Mouse (Mus musculus) forebrain, embryonic 14.5 days (tissue): ENCODE results near the gene Thpo. TPM values are rescaled to one million over a fixed set of nuclear protein-coding genes. Genes with fewer than 3 reads are reported as not detected.

ENCODE experiments used
- ATAC-seq: fragments of 200-750 bp; cut with Nextera tagmentation; 2 replicates; pipeline ENCODE4 v1.8.0; 2017; ENCODE audit warnings: mild to moderate bottlenecking, moderate library complexity
- DNase-seq: peaks from one replicate; pipeline ENCODE4 v3.0.0-alpha.2; 2015; ENCODE audit warnings: low spot score
- H3K27ac ChIP-seq: fragments of 300-500 bp; sonication (generic); 2 replicates; pipeline ENCODE4 v1.5.1; 2014; ENCODE audit warnings: low read depth, mild to moderate bottlenecking, control low read depth, low read length, moderate library complexity
- H3K27me3 ChIP-seq: fragments of 300-500 bp; sonication (generic); replicated peaks from 2 replicates; pipeline ENCODE4 v1.6.1; 2014; ENCODE audit warnings: low read length, control low read depth, mixed read lengths; ENCODE audit not compliant: control insufficient read depth, insufficient read depth
- H3K36me3 ChIP-seq: fragments of 300-500 bp; sonication (generic); 2 replicates; pipeline ENCODE4 v1.6.1; 2014; ENCODE audit warnings: low read length, control low read depth; ENCODE audit not compliant: control insufficient read depth, insufficient read depth
- H3K4me1 ChIP-seq: fragments of 300-500 bp; sonication (generic); 2 replicates; pipeline ENCODE4 v1.6.1; 2014; ENCODE audit warnings: antibody characterized with exemption, low read length, control low read depth; ENCODE audit not compliant: control insufficient read depth, insufficient read depth
- H3K4me2 ChIP-seq: fragments of 300-500 bp; sonication (generic); 2 replicates; pipeline ENCODE4 v1.6.1; 2014; ENCODE audit warnings: mild to moderate bottlenecking, control low read depth, low read length
- H3K4me3 ChIP-seq: fragments of 300-500 bp; sonication (generic); 2 replicates; pipeline ENCODE4 v1.5.1; 2014; ENCODE audit warnings: low read depth, low read length, control low read depth
- H3K9ac ChIP-seq: fragments of 300-500 bp; sonication (generic); 2 replicates; pipeline ENCODE4 v1.6.1; 2014; ENCODE audit warnings: mild to moderate bottlenecking, low read length, control low read depth, moderate library complexity
- H3K9me3 ChIP-seq: fragments of 300-500 bp; sonication (generic); replicated peaks from 2 replicates; pipeline ENCODE4 v1.6.1; 2016; ENCODE audit warnings: low read length, control low read depth, mixed read lengths; ENCODE audit not compliant: control insufficient read depth
- WGBS: fragments of 180-500 bp; shearing (Covaris S2); extraction: QIAGEN DNeasy Blood & Tissue Kit; methylation state at CpG from one replicate; pipeline ENCODE4 v1.1.7; 2014; 5-methylcytosine and 5-hydroxymethylcytosine counted together
- polyA plus RNA-seq: library from polyadenylated mRNA; unstranded; fragments of >200 nt; fragmentation: Nextera tagmentation; extraction: Ambion mirVana; gene quantifications from 2 replicates; pipeline ENCODE4 v1.2.1, GENCODE M21; 2014

The Thpo gene
- polyA plus RNA-seq, 1 experiment from 2014 or later: 0.25 TPM

DNA sequence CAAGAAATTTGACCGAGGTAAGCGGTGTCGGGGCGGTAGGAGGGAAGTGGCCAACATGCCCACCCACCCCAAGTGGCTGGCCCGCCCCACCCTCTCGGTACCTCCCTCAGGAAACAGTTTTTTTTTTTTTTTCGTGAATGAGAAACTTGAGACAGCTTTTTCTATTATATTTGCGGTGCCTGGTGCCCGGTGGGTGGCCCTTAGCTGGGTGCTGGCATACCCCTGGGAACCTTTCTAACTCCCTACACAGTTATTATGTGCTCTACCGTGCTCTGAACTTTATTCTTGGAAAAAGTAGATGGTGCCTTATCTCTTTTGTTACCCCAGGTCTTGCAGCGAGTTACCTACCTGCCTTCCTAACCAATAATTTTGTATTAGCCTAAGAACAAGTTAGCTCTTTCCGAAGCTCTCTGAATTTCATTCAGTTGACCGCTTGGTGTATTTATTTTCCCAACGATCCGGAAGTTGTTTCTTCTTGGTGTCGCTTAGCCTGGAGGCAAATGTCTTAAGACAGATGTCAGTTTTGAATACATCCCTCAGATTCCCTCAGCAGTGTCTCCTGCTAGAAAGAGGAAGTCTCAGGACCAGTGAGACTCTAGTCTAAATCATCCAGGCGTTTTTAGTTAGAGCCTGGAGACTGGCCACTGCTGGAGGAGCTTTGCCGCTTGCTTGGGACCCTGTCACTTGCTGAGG lies 16.2 kb downstream of the Thpo start:
- Histone ChIP-seq H3K27ac (peak overlapping the region; percentile 87; the same call in 1 of the 2 replicates), H3K9me3 (no peaks in the 10 kb centered on the region), H3K36me3 (peaks cover 26% of the 10 kb centered on the region), H3K9ac (peak overlapping the region; percentile 81), H3K27me3 (no peaks in the 10 kb centered on the region), H3K4me1 (peaks cover 29% of the 10 kb centered on the region), H3K4me3 (peak overlapping the region; percentile 64), H3K4me2 (peak overlapping the region; percentile 76)
- WGBS: 4% methylated on average over 18 of the region's 18 CpGs
- peak; percentile 2; the same call in 1 of the 2 replicates for ATAC-seq
- no peak for DNase-seq

DNA sequence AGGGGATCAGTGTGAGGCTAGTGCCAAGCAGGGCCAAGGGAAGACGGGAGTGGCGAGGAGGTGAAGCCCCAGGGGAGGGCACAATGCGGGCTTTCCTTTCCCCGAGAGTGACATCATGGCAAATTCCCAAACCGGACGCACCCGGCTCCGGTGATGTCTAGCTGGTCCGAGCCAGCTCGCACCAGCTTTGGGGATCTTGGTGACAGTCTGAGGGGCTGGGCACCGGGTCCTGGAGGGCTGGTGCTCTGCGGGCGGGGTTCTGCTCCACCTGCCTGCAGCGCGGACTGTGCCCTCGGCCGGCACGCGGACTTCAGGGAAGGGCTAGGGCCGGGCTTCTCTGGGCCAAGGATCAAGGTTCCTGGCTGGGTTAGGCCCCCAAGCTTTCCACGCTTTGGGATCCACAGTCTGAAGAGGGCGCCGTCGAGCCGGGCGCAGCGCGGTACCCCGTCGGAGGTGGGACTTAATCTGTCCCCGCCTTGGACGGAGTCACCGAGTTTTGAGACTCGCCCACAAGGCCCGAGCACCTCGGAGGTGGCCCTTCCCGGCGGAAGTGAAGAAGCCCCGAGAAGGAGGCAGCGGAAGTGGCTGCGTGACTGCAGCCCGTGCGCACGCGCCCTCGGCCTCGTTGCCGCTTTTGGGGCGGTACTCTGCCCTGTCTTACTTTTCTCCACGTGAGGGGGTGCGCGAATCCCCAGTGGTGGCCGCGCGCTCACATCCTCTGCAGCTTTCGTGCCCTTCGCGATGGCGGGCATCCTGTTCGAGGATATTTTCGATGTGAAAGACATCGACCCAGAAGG lies 16.9 kb downstream of the Thpo start, which contains the start of the genes Polr2h and Clcn2:
Gene Polr2h (plus strand): TSS at position 485 of the 797 bp plus-strand sequence.
Gene Clcn2 (minus strand): TSS at position 566 of the 797 bp plus-strand sequence.
- Histone ChIP-seq H3K4me1 (peaks cover 29% of the 10 kb centered on the region), H3K27ac (peak within 1 kb of the TSS; percentile 87), H3K27me3 (no peaks in the 10 kb centered on the region), H3K4me3 (peak within 1 kb of the TSS; percentile 64), H3K9ac (peak within 1 kb of the TSS; percentile 81), H3K9me3 (no peaks in the 10 kb centered on the region), H3K4me2 (peak within 1 kb of the TSS; percentile 76), H3K36me3 (peaks cover 29% of the 10 kb centered on the region)
- under 1% methylated on average over 62 of the region's 62 CpGs for WGBS
- ATAC-seq: peak; percentile 84
- DNase-seq: peak; percentile 97

DNA sequence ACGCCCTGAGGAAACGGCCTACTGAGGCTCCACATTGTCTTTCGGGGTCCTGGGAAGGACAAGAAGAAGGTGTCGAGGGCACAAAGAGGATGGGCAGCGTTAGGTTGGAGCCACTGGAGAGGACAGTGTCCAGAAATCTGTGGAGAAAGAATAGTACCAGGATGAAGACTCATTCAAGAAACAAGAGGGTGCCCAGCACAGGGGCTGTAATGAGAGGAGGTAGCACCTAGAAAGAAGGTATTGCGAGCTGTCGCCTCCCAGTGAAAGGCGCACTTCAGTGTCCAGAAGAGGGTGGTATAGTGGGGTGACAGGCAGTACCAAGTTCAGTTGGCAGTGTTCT lies 17.5 kb downstream of the Thpo start:
- DNase-seq (no peak), ATAC-seq (peak; percentile 14; the same call in 1 of the 2 replicates)
- peak overlapping the region; percentile 76 for H3K4me2 ChIP-seq
- peaks cover 29% of the 10 kb centered on the region for H3K4me1 ChIP-seq
- H3K9ac ChIP-seq: peak overlapping the region; percentile 81
- peak overlapping the region; percentile 87 for H3K27ac ChIP-seq
- peak overlapping the region; percentile 64 for H3K4me3 ChIP-seq
- H3K27me3 ChIP-seq: no peaks in the 10 kb centered on the region
- under 1% methylated on average over 8 of the region's 8 CpGs for WGBS
- no peaks in the 10 kb centered on the region for H3K9me3 ChIP-seq
- H3K36me3 ChIP-seq: peaks cover 29% of the 10 kb centered on the region

DNA sequence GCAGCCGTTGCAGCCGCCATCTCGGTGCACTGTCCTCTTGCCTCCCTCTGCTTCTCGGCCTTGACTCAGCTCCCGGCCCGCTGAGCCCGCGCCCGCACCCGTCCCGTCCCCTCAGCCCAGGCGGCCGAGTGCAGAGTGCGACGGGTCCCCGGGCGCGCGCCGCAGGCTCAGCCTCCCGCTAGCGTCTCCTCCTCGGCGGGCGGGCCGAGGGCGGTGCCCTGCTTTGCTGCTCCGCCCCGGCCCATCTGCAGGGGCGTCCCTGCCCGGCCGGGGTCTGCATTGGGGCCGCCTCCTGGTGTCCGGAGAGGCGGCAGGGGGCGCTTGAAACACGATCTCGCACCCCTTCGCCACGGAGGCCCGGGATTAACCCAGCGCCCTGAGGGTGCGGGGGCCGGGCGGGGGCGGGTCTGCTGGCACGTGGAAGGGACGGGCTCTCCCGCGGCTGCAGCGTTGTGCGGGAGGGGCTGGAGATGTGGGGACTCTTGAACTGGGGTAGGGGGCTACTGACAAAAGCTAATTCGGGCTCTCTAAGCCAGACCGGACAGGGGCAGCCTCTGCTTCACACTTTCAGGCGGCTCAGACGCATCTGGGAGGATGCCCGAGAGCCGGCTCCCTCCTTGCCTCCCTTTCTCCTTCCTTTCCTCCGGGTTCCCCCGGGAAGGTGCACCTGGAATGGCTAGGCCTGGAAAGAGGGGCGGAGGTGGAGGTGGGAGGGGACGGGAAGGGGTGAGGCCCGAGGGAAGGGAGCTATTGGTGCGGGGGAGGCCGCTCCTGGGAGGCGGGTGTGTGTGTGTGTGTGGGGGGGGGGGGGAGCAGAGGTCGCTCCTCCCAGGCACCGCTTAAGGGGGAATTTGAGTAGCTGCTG lies 18.1 kb downstream of the Thpo start:
- Histone ChIP-seq H3K36me3 (peaks cover 29% of the 10 kb centered on the region), H3K27me3 (no peaks in the 10 kb centered on the region), H3K4me1 (peaks cover 29% of the 10 kb centered on the region), H3K9me3 (no peaks in the 10 kb centered on the region), H3K27ac (peak overlapping the region; percentile 87), H3K9ac (peak overlapping the region; percentile 81), H3K4me2 (peak overlapping the region; percentile 76), H3K4me3 (peak overlapping the region; percentile 64)
- DNase-seq: peak; percentile 89
- under 1% methylated on average over 59 of the region's 68 CpGs for WGBS
- ATAC-seq: peak; percentile 85

DNA sequence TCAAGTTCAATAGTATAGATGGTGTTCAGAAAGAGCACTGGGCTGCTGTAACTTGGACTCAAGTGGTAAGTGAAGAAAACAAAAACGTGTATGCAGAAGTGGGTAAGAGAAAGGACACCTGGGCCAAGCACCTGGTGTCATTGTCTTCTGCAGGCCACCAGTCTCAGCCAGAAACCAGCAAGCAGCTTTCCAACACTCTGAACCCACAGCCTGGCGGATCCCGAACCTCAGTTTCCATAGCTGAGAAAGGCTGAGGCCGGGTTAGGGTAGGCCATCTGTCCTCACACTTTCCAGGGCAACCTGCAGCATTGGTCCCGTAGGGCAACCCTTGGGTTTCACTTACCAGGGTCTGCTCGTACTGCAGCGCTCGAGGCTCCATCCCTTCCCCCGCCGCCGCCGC lies 18.7 kb downstream of the Thpo start:
- Histone ChIP-seq H3K4me2 (peak overlapping the region; percentile 76), H3K36me3 (peaks cover 26% of the 10 kb centered on the region), H3K9me3 (no peaks in the 10 kb centered on the region), H3K27me3 (no peaks in the 10 kb centered on the region), H3K4me1 (peaks cover 29% of the 10 kb centered on the region), H3K4me3 (peak overlapping the region; percentile 64), H3K9ac (peak overlapping the region; percentile 81), H3K27ac (peak overlapping the region; percentile 87)
- ATAC-seq (no peak), DNase-seq (no peak)
- 2% methylated on average over 12 of the region's 12 CpGs for WGBS

DNA sequence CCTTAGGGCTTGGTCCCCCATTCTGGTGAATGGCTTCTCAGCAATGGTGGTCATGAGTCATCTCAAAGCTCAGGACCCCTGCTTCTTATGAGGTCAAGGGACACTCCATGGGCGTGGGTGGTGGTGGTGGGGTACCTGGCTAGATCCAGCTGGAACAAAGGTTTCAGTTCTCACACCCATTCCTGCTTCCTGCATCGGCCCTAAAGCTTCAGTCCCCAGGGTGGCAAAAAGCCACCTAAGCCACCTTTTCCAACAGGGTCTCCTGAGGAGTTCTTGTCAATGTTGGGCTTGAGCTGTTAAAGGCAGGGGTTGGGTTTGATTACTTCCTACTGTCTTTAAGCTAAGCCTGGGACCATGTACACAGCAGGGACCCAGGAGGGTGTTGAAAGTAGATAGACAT lies 19.1 kb downstream of the Thpo start:
- peak overlapping the region; percentile 64 for H3K4me3 ChIP-seq

DNA sequence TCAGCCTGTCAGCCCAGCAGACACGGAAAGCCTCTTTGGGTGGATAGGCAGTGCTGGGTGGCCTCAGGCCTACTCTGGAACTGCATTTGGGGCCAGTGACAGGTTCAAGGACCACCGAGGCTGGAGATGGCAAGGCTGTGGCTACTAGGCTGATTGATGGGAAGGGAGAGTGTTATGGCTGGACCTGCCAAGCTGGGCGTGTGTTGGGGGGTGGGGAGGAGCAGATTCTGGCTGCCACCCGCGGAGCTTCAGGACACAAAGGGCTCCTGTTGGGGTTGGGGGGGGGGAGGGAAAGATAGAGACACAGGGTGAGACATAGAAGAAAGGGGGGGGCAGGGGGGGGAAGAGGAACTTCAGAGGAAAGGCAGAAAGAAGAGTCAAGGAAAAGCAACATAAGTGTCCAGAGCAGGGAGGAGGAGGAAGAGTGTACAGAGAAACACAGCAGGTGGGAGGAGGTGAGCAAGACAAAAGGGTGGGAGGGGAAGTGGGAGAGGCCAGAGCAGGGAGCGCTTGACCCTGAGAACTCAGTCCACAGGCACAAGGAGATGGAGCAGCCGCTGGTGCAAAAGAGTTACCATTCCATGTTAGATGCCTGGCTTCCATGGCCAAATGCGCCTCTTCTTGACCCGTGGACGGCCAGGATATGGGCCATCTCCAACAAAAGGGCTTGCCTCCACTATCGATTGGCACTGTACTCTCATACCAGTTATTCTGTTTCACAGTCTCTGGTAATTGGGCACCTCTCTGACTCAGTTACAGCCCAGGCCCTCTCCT lies 19.8 kb downstream of the Thpo start:
- H3K4me2 ChIP-seq: peak overlapping the region; percentile 76
- peak overlapping the region; percentile 81; the same call in 1 of the 2 replicates for H3K9ac ChIP-seq
- no peak overlapping the region for H3K27ac ChIP-seq
- H3K9me3 ChIP-seq: no peaks in the 10 kb centered on the region
- H3K4me3 ChIP-seq: peak overlapping the region; percentile 64
- no peak for ATAC-seq
- no peak for DNase-seq
- H3K36me3 ChIP-seq: peaks cover 25% of the 10 kb centered on the region
- WGBS: 22% methylated on average over 11 of the region's 11 CpGs
- peaks cover 29% of the 10 kb centered on the region for H3K4me1 ChIP-seq
- no peaks in the 10 kb centered on the region for H3K27me3 ChIP-seq

More for the DNA sequence above, 19.1 kb downstream of the Thpo start:
- H3K4me2 ChIP-seq: peak overlapping the region; percentile 76
- ATAC-seq (no peak), DNase-seq (no peak)
- 53% methylated on average over 2 of the region's 2 CpGs for WGBS
- peaks cover 29% of the 10 kb centered on the region for H3K4me1 ChIP-seq
- H3K27me3 ChIP-seq: no peaks in the 10 kb centered on the region
- H3K36me3 ChIP-seq: peaks cover 26% of the 10 kb centered on the region
- no peak overlapping the region for H3K27ac ChIP-seq
- H3K9me3 ChIP-seq: no peaks in the 10 kb centered on the region
- H3K9ac ChIP-seq: peak overlapping the region; percentile 81

DNA sequence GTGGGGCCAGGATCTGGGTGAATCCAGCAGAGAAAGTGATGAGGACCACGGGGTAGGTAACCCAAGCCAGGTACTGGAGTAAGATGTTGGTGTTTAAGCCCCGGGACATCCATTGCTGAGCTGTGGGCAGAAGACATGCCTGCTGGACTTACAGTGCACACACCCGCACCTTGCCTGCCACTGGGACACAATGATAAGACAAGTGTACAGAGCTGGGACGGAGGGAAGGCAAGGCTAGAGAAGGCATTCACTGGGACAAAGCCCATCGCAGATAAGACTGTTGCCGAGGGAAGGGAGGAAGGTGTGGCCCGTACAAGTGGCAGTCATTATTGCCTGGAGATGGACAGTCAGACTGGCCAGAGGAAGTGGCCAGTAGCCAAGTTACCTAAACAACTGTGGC lies 21.4 kb downstream of the Thpo start:
- Histone ChIP-seq H3K4me3 (no peak overlapping the region), H3K36me3 (peaks cover 26% of the 10 kb centered on the region), H3K9me3 (no peaks in the 10 kb centered on the region), H3K9ac (no peak overlapping the region), H3K4me2 (no peak overlapping the region), H3K27ac (no peak overlapping the region), H3K27me3 (no peaks in the 10 kb centered on the region), H3K4me1 (peaks cover 21% of the 10 kb centered on the region)
- no peak for ATAC-seq
- DNase-seq: no peak
- 86% methylated on average over 7 of the region's 7 CpGs for WGBS
